Mouse (Mus musculus): Measurements from ENCODE around the gene Rbp2.

- TF ChIP-seq POLR2A (IDR thresholded peaks at IDR 0.05; ENCODE audit: insufficient read length, low read depth) (no peak), POLR2AphosphoS2 (IDR thresholded peaks at IDR 0.05; ENCODE audit: insufficient read length, low read depth) (no peak), MAX (IDR thresholded peaks at IDR 0.05; ENCODE audit: low read depth) (no peak), TCF12 (IDR thresholded peaks at IDR 0.05; ENCODE audit: insufficient read depth, poor library complexity, severe bottlenecking) (no peak), USF1 (IDR thresholded peaks at IDR 0.05; ENCODE audit: low read depth) (no peak), E2F4 (IDR thresholded peaks at IDR 0.05; ENCODE audit: insufficient read depth) (no peak)
These were observed 11.2 kb downstream of the Rbp2 start for GRCm38 (mm10) chr9:98497157-98497556.
